Mouse (Mus musculus) embryonic facial prominence, embryonic 13.5 days (tissue): ENCODE measurements around the gene Aars2. TPM values are rescaled to one million over a fixed set of nuclear protein-coding genes. Genes with fewer than 3 reads are reported as not detected.

Experiments
- ATAC-seq: fragments of 200-750 bp; cut with Nextera tagmentation; 2 replicates; pipeline ENCODE4 v1.8.0; 2017; ENCODE audit warnings: low read depth; ENCODE audit not compliant: insufficient number of reproducible peaks, insufficient read depth, low FRiP score, low TSS enrichment
- H3K27ac ChIP-seq: fragments of 300-500 bp; sonication (generic); 2 replicates; pipeline ENCODE4 v1.5.1; 2015; ENCODE audit warnings: moderate library complexity, mild to moderate bottlenecking, inconsistent platforms
- H3K27me3 ChIP-seq: fragments of 300-500 bp; sonication (generic); 2 replicates; pipeline ENCODE4 v1.6.1; 2015; ENCODE audit warnings: mild to moderate bottlenecking, inconsistent platforms
- H3K36me3 ChIP-seq: fragments of 300-500 bp; sonication (generic); 2 replicates; pipeline ENCODE4 v1.6.1; 2015; ENCODE audit warnings: mild to moderate bottlenecking, inconsistent platforms
- H3K4me1 ChIP-seq: fragments of 300-500 bp; sonication (generic); 2 replicates; pipeline ENCODE4 v1.6.1; 2015; ENCODE audit warnings: inconsistent platforms
- H3K4me2 ChIP-seq: fragments of 300-500 bp; sonication (generic); 2 replicates; pipeline ENCODE4 v1.6.1; 2015; ENCODE audit warnings: moderate library complexity, mild to moderate bottlenecking, inconsistent platforms
- H3K4me3 ChIP-seq: fragments of 300-500 bp; sonication (generic); 2 replicates; pipeline ENCODE4 v1.5.1; 2015; ENCODE audit warnings: mild to moderate bottlenecking, inconsistent platforms
- H3K9ac ChIP-seq: fragments of 300-500 bp; sonication (generic); 2 replicates; pipeline ENCODE4 v1.6.1; 2015; ENCODE audit warnings: mild to moderate bottlenecking, inconsistent platforms
- H3K9me3 ChIP-seq: fragments of 300-500 bp; sonication (generic); 2 replicates; pipeline ENCODE4 v1.6.1; 2016; ENCODE audit warnings: inconsistent platforms
- WGBS: fragments of 180-500 bp; shearing (Covaris S2); methylation state at CpG from one replicate; pipeline ENCODE4 v1.1.7; 2015; ENCODE audit warnings: mixed read lengths; 5-methylcytosine and 5-hydroxymethylcytosine counted together
- polyA plus RNA-seq: library from polyadenylated mRNA; unstranded; fragments of >200 nt; fragmentation: Nextera tagmentation; extraction: Ambion mirVana; gene quantifications from 2 replicates; pipeline ENCODE4 v1.2.1, GENCODE M21; 2015

Aars2 gene
- polyA plus RNA-seq, 1 experiment from 2014 or later: 21.5 TPM

DNA sequence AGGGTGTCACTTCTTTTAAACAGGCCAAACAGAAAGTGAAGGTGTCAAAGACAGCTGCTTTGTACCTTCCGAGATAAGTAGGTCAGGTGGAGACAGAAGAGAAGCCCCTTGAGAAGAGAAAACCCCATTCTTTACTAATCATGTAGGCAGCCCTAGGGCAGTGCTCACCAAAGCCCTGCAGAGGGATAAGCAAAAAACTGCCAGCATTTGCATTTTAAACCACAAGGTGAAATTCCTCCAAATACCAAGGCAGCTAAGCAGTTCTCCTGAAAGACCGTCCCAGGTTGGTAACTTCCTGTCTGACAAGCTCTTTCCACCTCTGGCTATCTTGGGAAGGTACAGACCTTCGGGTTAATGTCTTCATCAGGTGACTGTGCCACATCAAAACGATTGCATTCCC lies 4.3 kb upstream of the Aars2 start:
- no peak overlapping the region for H3K4me2 ChIP-seq

DNA sequence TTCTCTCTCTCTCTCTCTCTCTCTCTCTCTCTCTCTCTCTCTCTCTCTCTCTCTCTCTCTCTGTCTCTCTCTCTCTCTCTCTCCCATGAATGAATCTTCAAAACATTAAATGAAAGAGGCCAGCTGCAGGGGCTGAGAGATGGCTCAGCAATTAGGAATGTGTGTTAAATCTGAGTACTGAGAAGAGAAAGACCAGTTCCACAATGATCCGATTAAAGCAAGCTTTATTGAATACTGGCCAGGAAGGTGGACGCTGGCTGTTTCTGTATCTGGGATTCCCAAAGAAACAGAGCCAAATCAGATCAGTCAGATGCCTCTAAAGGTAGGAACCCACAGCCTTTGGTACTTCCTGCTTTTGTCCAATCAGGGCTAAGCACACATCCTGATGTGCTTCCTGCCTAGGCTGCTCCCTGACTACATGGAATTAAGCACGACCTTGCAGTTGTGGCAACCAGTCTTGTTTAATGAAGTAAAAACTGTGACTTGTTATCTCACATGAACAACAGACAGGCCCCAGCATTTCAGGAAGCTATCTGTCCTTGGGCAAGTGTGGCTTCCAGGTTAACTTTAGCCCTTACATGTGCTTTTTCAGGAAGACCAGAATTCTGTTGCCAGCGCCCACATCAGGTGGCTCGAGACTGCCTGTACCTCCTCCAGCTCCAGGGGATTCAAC lies 3.2 kb upstream of the Aars2 start:
- Histone ChIP-seq H3K9me3 (no peaks in the 10 kb centered on the region), H3K36me3 (peaks cover 2% of the 10 kb centered on the region; the same call in 1 of the 2 replicates), H3K27ac (no peak overlapping the region), H3K4me3 (no peak overlapping the region), H3K4me1 (peaks cover 15% of the 10 kb centered on the region), H3K4me2 (no peak overlapping the region), H3K9ac (no peak overlapping the region), H3K27me3 (no peaks in the 10 kb centered on the region)
- ATAC-seq: no peak
- 49% methylated on average over 5 of the region's 5 CpGs for WGBS

More for the DNA sequence above, 4.3 kb upstream of the Aars2 start:
- Histone ChIP-seq H3K4me1 (peaks cover 10% of the 10 kb centered on the region), H3K36me3 (no peaks in the 10 kb centered on the region), H3K9ac (no peak overlapping the region), H3K27ac (no peak overlapping the region), H3K9me3 (no peaks in the 10 kb centered on the region), H3K27me3 (no peaks in the 10 kb centered on the region), H3K4me3 (no peak overlapping the region)
- WGBS: 44% methylated on average over 4 of the region's 4 CpGs
- ATAC-seq: no peak

DNA sequence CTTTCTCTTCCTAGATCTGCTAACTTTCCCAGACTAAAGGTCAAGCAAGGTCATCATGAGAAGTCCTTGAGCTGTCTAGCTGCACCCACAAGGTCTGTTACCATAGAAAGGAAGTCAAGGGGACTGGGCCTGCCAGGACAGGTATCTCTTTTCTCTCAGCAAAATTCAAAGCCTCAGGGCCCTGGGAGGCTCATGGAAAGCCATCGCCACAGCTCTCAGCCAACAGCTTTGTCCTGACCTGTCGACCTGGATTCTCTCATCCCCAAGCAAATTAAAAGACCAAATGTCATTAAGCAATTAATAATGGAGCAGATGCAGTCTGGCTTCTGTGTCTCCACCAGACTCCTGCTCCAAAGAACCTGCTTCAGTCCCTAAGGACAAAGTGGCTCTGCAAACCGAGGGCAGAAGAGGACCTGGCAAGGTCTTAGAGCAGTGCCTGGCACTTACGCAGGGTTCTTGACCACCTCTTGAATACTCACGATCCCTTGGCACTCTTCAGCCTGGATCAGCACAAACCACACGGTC lies 638 bp upstream of the Aars2 start:
- WGBS: 66% methylated on average over 6 of the region's 6 CpGs
- Histone ChIP-seq H3K9ac (peak overlapping the region; percentile 23; the same call in 1 of the 2 replicates), H3K27ac (no peak overlapping the region), H3K4me2 (peak overlapping the region; percentile 56), H3K9me3 (no peaks in the 10 kb centered on the region), H3K27me3 (no peaks in the 10 kb centered on the region), H3K4me3 (peak overlapping the region; percentile 81; the same call in 1 of the 2 replicates), H3K36me3 (peaks cover 23% of the 10 kb centered on the region), H3K4me1 (peaks cover 15% of the 10 kb centered on the region)
- ATAC-seq: no peak

DNA sequence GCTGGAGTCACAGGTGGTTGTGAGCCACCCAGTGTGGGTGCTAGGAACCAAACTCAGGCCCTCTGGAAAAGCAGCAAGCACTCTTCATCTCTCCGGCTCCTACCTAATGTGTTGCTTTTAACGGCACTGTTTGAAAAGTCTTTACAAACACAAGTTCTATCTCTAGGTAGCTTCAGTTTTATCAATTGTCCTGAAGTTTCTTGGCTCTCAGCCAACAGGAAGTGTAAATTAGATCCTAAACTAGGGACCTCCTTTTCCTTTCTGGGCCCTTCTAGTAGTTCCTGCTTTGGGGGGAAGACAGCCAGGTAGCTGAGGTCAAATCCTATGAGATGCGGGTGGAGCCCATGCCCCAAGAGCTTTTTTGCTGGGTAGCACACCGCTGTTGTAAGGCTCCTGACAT lies 4.2 kb downstream of the Aars2 start:
- peaks cover 14% of the 10 kb centered on the region for H3K4me1 ChIP-seq
- H3K4me3 ChIP-seq: no peak overlapping the region
- H3K27ac ChIP-seq: no peak overlapping the region
- H3K36me3 ChIP-seq: peaks cover 46% of the 10 kb centered on the region
- no peak for ATAC-seq
- WGBS: 93% methylated on average over 4 of the region's 4 CpGs
- no peak overlapping the region for H3K4me2 ChIP-seq
- H3K9me3 ChIP-seq: no peaks in the 10 kb centered on the region
- H3K9ac ChIP-seq: no peak overlapping the region
- no peaks in the 10 kb centered on the region for H3K27me3 ChIP-seq

DNA sequence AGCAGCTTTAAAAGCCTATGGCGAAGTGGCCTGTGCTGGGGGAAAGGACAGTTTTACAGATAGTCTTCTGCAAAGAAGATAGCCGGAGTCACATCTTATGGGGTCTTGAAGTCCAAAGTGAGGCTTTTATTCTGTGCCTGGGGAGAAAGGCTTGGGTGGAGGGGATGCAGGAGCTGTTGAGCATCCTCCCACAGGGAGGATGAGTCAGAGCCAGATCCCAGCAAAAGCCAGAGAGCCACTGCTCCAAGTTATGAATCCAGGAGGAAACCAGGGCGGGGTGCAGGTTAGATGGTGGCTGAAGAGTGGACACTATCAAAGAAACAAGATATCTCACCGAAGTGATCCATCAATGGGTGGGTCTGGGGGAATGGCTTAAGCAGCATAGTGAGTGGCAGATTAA lies 5.1 kb downstream of the Aars2 start:
- Histone ChIP-seq H3K4me1 (peaks cover 8% of the 10 kb centered on the region), H3K4me2 (no peak overlapping the region), H3K27me3 (no peaks in the 10 kb centered on the region), H3K27ac (no peak overlapping the region), H3K36me3 (peaks cover 54% of the 10 kb centered on the region), H3K4me3 (no peak overlapping the region), H3K9me3 (no peaks in the 10 kb centered on the region), H3K9ac (no peak overlapping the region)
- no peak for ATAC-seq
- WGBS: 90% methylated on average over 4 of the region's 4 CpGs

DNA sequence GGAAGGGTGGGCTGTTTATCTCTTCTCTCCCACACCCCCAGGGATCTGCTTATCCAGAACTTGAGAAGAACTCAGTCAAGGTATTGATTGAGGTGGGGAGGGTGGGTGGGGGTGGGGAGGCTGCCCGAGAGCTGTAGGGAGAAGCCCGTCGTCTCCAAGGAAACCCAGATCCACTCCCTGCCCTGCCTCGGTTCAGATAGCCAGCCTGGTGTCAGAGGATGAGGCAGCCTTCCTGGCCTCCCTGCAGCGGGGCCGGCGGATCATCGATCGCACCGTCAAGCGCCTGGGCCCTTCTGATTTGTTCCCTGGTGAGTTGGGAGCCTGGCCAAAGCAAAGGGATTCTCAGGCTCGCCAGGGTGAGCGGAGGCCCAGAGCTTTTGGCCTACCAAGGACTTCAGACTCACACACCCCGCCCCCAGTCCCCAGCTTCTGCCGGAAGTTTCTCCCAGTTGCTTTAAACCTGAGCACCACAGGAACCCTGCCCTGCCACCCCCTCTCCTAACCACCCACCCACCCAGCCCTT lies 8.6 kb downstream of the Aars2 start:
- no peak overlapping the region for H3K9ac ChIP-seq
- H3K9me3 ChIP-seq: no peaks in the 10 kb centered on the region
- H3K4me3 ChIP-seq: no peak overlapping the region
- H3K4me2 ChIP-seq: no peak overlapping the region
- H3K27me3 ChIP-seq: no peaks in the 10 kb centered on the region
- H3K4me1 ChIP-seq: no peaks in the 10 kb centered on the region
- ATAC-seq: no peak
- peaks cover 72% of the 10 kb centered on the region for H3K36me3 ChIP-seq
- H3K27ac ChIP-seq: no peak overlapping the region
- WGBS: 56% methylated on average over 15 of the region's 15 CpGs

DNA sequence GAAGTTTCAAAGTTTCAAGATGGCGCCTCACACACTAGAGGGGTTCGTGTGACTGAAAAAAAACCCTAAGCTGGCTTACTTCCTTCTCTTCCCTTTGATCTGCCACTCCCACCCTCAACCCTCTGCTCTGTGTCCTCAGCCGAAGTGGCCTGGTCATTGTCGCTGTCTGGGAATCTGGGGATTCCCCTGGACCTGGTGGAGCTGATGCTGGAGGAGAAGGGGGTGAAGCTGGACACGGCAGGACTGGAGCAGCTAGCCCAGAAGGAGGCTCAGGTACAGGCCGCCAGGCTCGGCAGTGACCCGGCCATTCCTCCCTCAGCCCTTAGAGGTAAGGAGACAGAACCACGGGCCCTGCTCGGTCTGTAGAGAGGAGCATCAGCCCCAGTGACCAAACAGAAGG lies 9.2 kb downstream of the Aars2 start:
- 82% methylated on average over 10 of the region's 10 CpGs for WGBS
- no peak overlapping the region for H3K9ac ChIP-seq
- no peaks in the 10 kb centered on the region for H3K9me3 ChIP-seq
- no peak overlapping the region for H3K27ac ChIP-seq
- no peaks in the 10 kb centered on the region for H3K4me1 ChIP-seq
- no peak overlapping the region for H3K4me3 ChIP-seq
- ATAC-seq: no peak
- no peaks in the 10 kb centered on the region for H3K27me3 ChIP-seq
- H3K36me3 ChIP-seq: peaks cover 72% of the 10 kb centered on the region
- H3K4me2 ChIP-seq: no peak overlapping the region

DNA sequence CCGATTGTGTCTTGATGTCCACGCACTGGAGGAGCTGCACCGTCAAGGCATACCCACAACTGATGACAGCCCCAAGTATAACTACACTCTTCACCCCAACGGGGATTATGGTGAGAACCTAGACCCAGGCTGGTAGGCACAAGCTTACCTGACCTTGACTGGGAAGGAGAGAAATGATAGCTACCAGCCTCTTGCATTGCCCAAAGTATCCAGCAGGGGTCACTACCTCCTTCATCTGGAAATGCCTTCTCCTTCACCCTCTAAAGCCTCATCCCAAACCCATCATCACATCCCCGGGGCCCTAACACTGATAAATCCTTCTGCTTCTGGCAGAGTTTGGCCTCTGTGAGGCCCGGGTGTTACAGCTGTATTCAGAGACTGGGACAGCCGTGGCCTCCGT lies 9.8 kb downstream of the Aars2 start:
- H3K27me3 ChIP-seq: no peaks in the 10 kb centered on the region
- no peak overlapping the region for H3K4me3 ChIP-seq
- no peak overlapping the region for H3K9ac ChIP-seq
- H3K4me1 ChIP-seq: 0 out of 2 replicates have a peak, but pooled peaks cover 7% of the 10 kb centered on the region
- WGBS: 57% methylated on average over 8 of the region's 8 CpGs
- H3K9me3 ChIP-seq: no peaks in the 10 kb centered on the region
- no peak overlapping the region for H3K27ac ChIP-seq
- peaks cover 69% of the 10 kb centered on the region for H3K36me3 ChIP-seq
- ATAC-seq: no peak
- H3K4me2 ChIP-seq: no peak overlapping the region

DNA sequence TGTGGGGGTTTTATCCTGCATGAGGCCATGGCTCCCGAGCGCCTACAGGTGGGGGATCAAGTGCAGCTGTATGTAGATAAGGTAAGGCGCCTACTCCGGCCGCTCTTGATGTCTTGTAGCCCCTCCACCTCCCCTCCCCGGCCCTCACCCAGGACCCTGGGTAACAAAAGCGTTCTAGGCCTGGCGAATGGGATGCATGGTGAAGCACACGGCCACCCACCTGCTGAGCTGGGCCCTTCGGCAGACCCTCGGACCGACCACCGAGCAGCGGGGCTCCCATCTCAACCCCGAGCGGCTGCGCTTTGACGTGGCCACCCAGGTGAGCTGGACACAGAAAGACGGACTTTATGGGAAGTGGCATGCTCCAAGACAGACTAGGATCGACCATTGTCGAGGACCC lies 10.5 kb downstream of the Aars2 start:
- H3K9me3 ChIP-seq: no peaks in the 10 kb centered on the region
- no peak for ATAC-seq
- no peaks in the 10 kb centered on the region for H3K27me3 ChIP-seq
- H3K27ac ChIP-seq: no peak overlapping the region
- H3K4me1 ChIP-seq: 0 out of 2 replicates have a peak, but pooled peaks cover 8% of the 10 kb centered on the region
- H3K36me3 ChIP-seq: peaks cover 67% of the 10 kb centered on the region
- H3K4me2 ChIP-seq: no peak overlapping the region
- H3K4me3 ChIP-seq: no peak overlapping the region
- no peak overlapping the region for H3K9ac ChIP-seq
- WGBS: 92% methylated on average over 21 of the region's 21 CpGs

DNA sequence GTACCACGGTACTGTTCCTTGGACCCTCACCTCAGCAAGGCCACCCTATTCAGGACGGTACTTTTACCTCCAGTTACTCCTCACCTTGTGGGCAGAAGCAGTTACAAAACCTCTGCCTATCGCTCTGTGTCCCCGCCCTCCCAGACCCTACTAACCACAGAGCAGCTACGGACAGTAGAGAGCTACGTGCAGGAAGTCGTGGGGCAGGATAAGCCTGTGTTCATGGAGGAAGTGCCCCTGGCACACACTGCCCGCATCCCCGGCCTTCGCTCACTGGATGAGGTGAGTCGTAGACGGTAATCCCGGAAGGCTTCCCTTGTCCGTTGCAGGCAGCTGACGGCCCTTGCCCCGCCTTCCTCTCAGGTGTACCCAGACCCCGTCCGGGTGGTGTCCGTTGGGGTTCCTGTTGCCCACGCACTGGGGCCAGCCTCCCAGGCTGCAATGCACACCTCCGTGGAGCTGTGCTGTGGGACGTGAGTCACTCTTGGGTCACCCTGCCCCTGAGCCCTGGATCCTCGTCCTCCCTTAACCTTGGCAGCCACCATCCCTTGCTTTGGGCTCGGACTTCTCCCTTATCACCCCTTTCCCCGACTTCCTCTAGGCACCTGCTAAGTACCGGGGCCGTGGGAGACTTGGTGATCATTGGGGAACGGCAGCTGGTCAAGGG lies 11.0 kb downstream of the Aars2 start:
- Histone ChIP-seq H3K27me3 (no peaks in the 10 kb centered on the region), H3K36me3 (peaks cover 67% of the 10 kb centered on the region), H3K4me3 (no peak overlapping the region), H3K27ac (no peak overlapping the region), H3K9ac (no peak overlapping the region), H3K4me2 (no peak overlapping the region), H3K4me1 (peaks cover 13% of the 10 kb centered on the region), H3K9me3 (no peaks in the 10 kb centered on the region)
- no peak for ATAC-seq
- WGBS: 89% methylated on average over 28 of the region's 28 CpGs

DNA sequence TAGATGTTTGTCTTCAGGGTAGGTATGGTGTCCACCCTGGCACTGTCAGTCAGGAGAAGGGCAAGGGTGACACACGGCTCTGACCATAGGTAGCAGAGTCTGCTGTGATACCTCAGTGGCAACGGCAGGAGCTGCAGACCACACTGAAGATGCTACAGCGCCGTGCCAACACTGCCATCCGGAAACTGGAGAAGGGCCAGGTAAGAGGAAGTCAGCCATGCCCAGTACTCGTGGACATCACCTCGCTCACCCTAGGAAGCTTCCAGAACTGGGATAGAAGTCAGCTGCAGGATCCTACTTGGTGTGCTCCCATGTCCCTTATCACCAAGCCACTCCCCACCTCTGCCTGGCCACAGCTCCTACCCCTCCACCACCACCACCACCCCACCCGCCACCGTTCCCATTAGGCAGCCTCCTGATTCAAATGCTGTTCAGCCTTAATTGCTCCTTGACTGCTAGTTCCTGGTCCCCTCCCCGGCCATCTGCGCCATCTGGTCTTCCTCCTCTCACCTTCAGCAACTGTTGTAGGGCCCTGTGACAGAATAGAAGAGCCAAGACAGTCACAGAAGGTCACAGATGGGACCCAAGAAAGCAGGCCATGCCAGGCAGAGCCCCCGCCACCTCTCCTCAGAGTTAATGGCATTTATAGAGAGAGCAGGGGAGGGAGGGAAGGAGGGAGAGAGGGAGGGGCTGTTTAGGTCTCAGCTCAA lies 12.3 kb downstream of the Aars2 start:
- Histone ChIP-seq H3K9ac (no peak overlapping the region), H3K4me2 (no peak overlapping the region), H3K36me3 (peaks cover 62% of the 10 kb centered on the region), H3K9me3 (no peaks in the 10 kb centered on the region), H3K4me1 (peaks cover 21% of the 10 kb centered on the region), H3K27ac (no peak overlapping the region), H3K27me3 (peaks cover 6% of the 10 kb centered on the region), H3K4me3 (no peak overlapping the region)
- ATAC-seq: no peak
- 90% methylated on average over 12 of the region's 12 CpGs for WGBS
